Comparison of ENCODE assay signal across 29 mouse cellular contexts in the genomic region with DNA sequence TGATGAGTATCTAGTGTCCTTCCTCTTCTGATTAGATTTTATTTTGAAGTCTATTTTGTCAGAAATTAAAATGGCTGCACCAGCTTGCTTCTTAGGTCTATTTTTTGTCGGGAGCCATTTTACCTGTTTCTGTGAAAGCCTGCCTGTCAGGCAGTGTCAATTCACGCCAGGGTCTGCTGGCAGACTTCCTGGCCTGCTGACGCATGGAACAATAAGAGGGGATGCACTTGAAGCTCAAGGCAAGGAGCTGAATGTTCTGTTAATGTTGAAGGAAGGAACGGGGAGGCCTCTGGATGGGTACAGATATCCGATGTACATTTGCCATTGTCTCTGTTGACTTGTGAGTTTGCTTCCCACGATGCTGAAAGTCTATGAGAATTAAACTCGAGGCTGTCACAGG. TPM values are rescaled to one million over a fixed set of nuclear protein-coding genes. Genes with fewer than 3 reads are reported as not detected.
DNase-seq lines count a peak whose midpoint lies in the region; ATAC-seq and TF ChIP-seq lines count a peak whose summit lies in the region.
"Had no signal": no experiment of that assay in that cellular context is flagged by ENCODE, and none has a peak within 500 bp of the region (broad histone marks: within the 10 kb centered on the region; RNA-seq: fewer than 3 reads in every experiment).

No protein-coding gene starts in this region.

- no peaks in the 10 kb centered on the region for H3K36me3 ChIP-seq in midbrain, postnatal 0 days (ENCODE audit: insufficient read depth, low read length)
- no peaks in the 10 kb centered on the region for H3K36me3 ChIP-seq in midbrain, embryonic 14.5 days (ENCODE audit: control insufficient read depth, insufficient read depth, low read length)
- H3K36me3 ChIP-seq: embryonic facial prominence, embryonic 10.5 days; embryonic facial prominence, embryonic 13.5 days; forebrain, embryonic 12.5 days; heart, embryonic 12.5 days; heart, embryonic 15.5 days; hindbrain, embryonic 10.5 days had no signal

- no peak for TF ChIP-seq CTCF in midbrain, postnatal 0 days (IDR thresholded peaks at IDR 0.05)

- no peaks in the 10 kb centered on the region for H3K9me3 ChIP-seq in midbrain, postnatal 0 days (ENCODE audit: low read length)
- H3K9me3 ChIP-seq in midbrain, embryonic 14.5 days (ENCODE audit: control insufficient read depth, low read length): no peaks in the 10 kb centered on the region
- H3K9me3 ChIP-seq: embryonic facial prominence, embryonic 10.5 days; embryonic facial prominence, embryonic 13.5 days; forebrain, embryonic 12.5 days; heart, embryonic 15.5 days; hindbrain, embryonic 10.5 days had no signal

- no peaks in the 10 kb centered on the region for H3K27me3 ChIP-seq in midbrain, postnatal 0 days (ENCODE audit: insufficient read depth, low read length)
- no peaks in the 10 kb centered on the region for H3K27me3 ChIP-seq in midbrain, embryonic 14.5 days (ENCODE audit: control insufficient read depth, insufficient read depth, low read length)
- H3K27me3 ChIP-seq: embryonic facial prominence, embryonic 13.5 days; forebrain, embryonic 12.5 days; heart, embryonic 12.5 days; heart, embryonic 15.5 days had no signal

- no peak for ATAC-seq in midbrain, postnatal 0 days (ENCODE audit: low FRiP score)
- no peak for ATAC-seq in midbrain, embryonic 14.5 days (ENCODE audit: low FRiP score, low TSS enrichment)
- ATAC-seq: activated CD4-positive, CD25-positive, alpha-beta regulatory T cell, adult 4 months; CD4-positive, CD25-positive, alpha-beta regulatory T cell, adult 4 months; intestine, postnatal 0 days had no signal

- no peak overlapping the region for H3K9ac ChIP-seq in midbrain, postnatal 0 days (replicated peaks; ENCODE audit: low read length, poor library complexity, severe bottlenecking)
- H3K9ac ChIP-seq in midbrain, embryonic 14.5 days (replicated peaks; ENCODE audit: low read length): no peak overlapping the region
- H3K9ac ChIP-seq: embryonic facial prominence, embryonic 13.5 days; forebrain, embryonic 12.5 days; heart, embryonic 12.5 days; heart, embryonic 15.5 days; hindbrain, embryonic 14.5 days had no signal

- peak; percentile 40 to 47 for DNase-seq in cerebellum, postnatal 14 days
- DNase-seq in cerebellum, postnatal 25 days: no peak
- DNase-seq in heart, adult 11 months: peak; percentile 70
- no peak for DNase-seq in heart, adult 9 months (ENCODE audit: low spot score in 2 of 2)
- peak; percentile 17 for DNase-seq in midbrain, postnatal 0 days (ENCODE audit: low spot score)
- DNase-seq in midbrain, embryonic 14.5 days: no peak
- DNase-seq in adrenal gland, postnatal 10 days: no peak
- DNase-seq: adrenal gland, adult 8-10 months; adrenal gland, postnatal 36 days; cerebellum, adult 11-12 months; cerebellum, adult 8-10 months; cerebellum, postnatal 36 days; embryo, embryonic 11 days; gastrocnemius, postnatal 10 days; gastrocnemius, postnatal 36 days; heart, postnatal 10 days; heart, postnatal 36 days; kidney, adult 2 months had no signal

- H3K4me3 ChIP-seq in midbrain, postnatal 0 days (ENCODE audit: low read depth, low read length): no peak overlapping the region
- no peak overlapping the region for H3K4me3 ChIP-seq in midbrain, embryonic 14.5 days (replicated peaks; ENCODE audit: low read depth, low read length)
- H3K4me3 ChIP-seq: embryonic facial prominence, embryonic 10.5 days; embryonic facial prominence, embryonic 13.5 days; erythroblast, embryonic 14.5 days; forebrain, embryonic 12.5 days; heart, embryonic 12.5 days; heart, embryonic 15.5 days; hindbrain, embryonic 10.5 days had no signal

- H3K27ac ChIP-seq in midbrain, postnatal 0 days (ENCODE audit: low read depth, low read length): no peak overlapping the region
- no peak overlapping the region for H3K27ac ChIP-seq in midbrain, embryonic 14.5 days (replicated peaks; ENCODE audit: low read depth, low read length)
- H3K27ac ChIP-seq: embryonic facial prominence, embryonic 10.5 days; embryonic facial prominence, embryonic 13.5 days; forebrain, embryonic 12.5 days; heart, embryonic 15.5 days; hindbrain, embryonic 10.5 days; hindbrain, embryonic 14.5 days had no signal

- 53% methylated on average over 7 of the region's 7 CpGs for WGBS in midbrain, postnatal 0 days
- 61% methylated on average over 7 of the region's 7 CpGs for WGBS in midbrain, embryonic 14.5 days

- no peak overlapping the region for H3K4me2 ChIP-seq in midbrain, postnatal 0 days (ENCODE audit: low read depth, low read length, poor library complexity, severe bottlenecking)
- H3K4me2 ChIP-seq in midbrain, embryonic 14.5 days (ENCODE audit: low read length): no peak overlapping the region
- H3K4me2 ChIP-seq: embryonic facial prominence, embryonic 13.5 days; forebrain, embryonic 12.5 days; heart, embryonic 12.5 days; heart, embryonic 15.5 days; hindbrain, embryonic 14.5 days had no signal

- H3K4me1 ChIP-seq in midbrain, postnatal 0 days (ENCODE audit: insufficient read depth, low read length): no peaks in the 10 kb centered on the region
- no peaks in the 10 kb centered on the region for H3K4me1 ChIP-seq in midbrain, embryonic 14.5 days (ENCODE audit: control insufficient read depth, insufficient read depth, low read length)
- H3K4me1 ChIP-seq: embryonic facial prominence, embryonic 13.5 days; forebrain, embryonic 12.5 days had no signal

RNA-seq across cellular contexts. Expression of a gene that starts 56.0 kb away (rescaled TPM):
- total RNA-seq in midbrain, postnatal 0 days (2014; rRNA removed): 8.8 and 10.2 TPM in 2 replicates
- 2.0 and 2.3 TPM in 2 replicates for polyA plus RNA-seq in midbrain, postnatal 0 days (2015; fragmentation: Nextera tagmentation; extraction: Ambion mirVana)
- polyA plus RNA-seq in midbrain, embryonic 14.5 days (2014; fragmentation: Nextera tagmentation; extraction: Ambion mirVana): 3.2 and 4.5 TPM in 2 replicates
- total RNA-seq in adrenal gland, postnatal 10 days (2021): 10 to 100 TPM; 12.2 to 12.7 TPM

Comparison
In these comparisons a context has a peak if more than half of its experiments do, and no peak if none do; other contexts are left out.
1. DNase-seq: peak in cerebellum, postnatal 14 days (2 of 2), heart, adult 11 months (single experiment) and midbrain, postnatal 0 days (single experiment); none in cerebellum, postnatal 25 days (0 of 2), heart, adult 9 months (0 of 2), midbrain, embryonic 14.5 days (single experiment) and adrenal gland, postnatal 10 days (single experiment).